Mouse (Mus musculus) hematopoietic stem cell, adult 5-6 weeks (primary cell): ENCODE results near the gene Olfr745. TPM values are rescaled to one million over a fixed set of nuclear protein-coding genes. Genes with fewer than 3 reads are reported as not detected.

Source experiments
- ATAC-seq, 2 experiments: fragments of 125-278 bp in 1 of 2; replicated peaks in 1 of 2; 2 replicates each; pipeline ENCODE4 v1.8.0; 2016 to 2017; ENCODE audit warnings: inconsistent platforms in 2 of 2, mild to moderate bottlenecking in 2 of 2, moderate number of reproducible peaks in 2 of 2, low read depth in 1 of 2, moderate TSS enrichment in 1 of 2; ENCODE audit not compliant: low FRiP score in 2 of 2, poor library complexity in 2 of 2, severe bottlenecking in 2 of 2, insufficient read depth in 1 of 2, low TSS enrichment in 1 of 2
- total RNA-seq: library from RNA; stranded (forward); fragments of 172-1452, 232-1000 nt; gene quantifications from 2 replicates; pipeline ENCODE4 v1.2.3, GENCODE M21; 2017

Gene Olfr745
- total RNA-seq = not detected in 2 replicates

DNA sequence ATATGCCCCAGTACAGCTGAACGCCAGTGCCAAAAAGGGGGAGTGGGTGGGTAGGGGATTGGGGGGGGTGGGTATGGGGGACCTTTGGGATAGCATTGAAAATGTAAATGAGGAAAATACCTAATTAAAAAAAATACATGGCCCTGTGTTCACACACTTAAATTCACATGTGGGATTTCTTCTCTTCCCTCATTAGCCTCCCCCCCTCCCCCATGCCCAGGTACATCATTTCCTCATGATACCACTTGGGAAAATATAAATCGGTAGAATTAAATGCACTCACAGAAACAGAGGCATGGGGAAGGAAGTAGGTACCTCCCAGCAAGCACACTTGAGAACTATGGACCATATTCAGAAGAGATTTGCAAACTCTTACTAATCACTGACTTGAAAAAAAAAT lies at the start of gene Olfr745:
Olfr745 (plus strand) TSS at position 301 of the 400 bp plus-strand sequence.
- no peak for ATAC-seq

DNA sequence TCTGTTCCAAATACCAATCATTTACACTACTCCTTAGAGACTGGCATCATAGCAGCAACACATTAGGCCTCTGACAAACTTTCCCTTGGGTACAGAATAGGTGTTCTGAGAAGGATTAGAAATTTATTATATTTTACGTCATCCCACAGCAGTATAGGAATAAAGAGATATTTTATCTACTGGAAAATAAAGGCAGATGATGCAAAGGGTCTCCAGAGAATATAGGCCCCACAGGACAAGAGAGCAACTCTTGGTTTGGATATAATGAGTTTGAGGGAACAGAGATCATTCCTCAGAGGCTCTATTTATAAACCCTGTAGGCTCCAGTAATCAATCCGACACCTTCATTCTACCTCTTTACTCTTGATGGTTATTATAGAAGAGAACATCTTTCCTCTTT lies 24.6 kb upstream of the Olfr745 start, which contains the start of gene Olfr744:
Olfr744 (plus strand) TSS at position 301 of the 400 bp plus-strand sequence.
- no peak for ATAC-seq

DNA sequence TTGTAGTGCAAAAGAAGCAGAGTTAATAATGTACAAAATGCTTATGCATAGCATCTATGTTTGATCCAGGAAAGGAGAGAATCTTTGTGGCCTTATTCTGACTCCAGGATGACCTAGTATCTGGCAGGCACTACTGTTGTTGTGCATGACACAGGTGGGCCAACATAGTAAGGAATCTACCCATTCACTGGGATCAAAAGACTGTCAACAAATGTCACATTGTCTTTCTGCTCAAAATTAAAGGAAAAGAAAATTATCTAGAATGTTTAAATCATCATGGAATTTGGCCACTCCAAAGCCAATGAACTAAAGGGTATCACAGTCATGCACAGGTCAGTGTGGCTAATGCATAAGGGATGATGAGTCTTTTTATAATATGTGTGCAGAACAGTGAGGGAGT lies 7.6 kb downstream of the Olfr745 start, which contains the start of gene Olfr746:
Olfr746 (plus strand) TSS at position 301 of the 400 bp plus-strand sequence.
- no peak for ATAC-seq

DNA sequence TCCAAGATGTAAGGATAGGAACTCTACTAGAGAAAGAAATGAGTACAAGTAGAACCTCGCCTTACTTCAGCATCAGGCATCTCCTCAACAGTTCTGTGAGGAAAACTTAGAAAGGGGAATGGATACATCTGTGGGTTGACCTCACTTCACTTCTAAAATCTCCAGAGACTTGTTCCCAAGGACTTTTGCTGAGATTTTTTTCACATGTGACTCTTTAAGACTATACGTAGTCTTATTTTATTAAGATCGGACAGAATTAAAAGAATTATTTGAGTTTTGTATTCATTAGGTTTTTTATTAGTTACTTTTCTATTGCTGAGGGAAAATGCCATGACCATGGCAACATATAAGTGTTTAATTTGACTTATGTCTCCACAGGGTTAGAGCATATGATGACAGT lies 53.9 kb downstream of the Olfr745 start, which contains the start of gene Olfr747:
Olfr747 (minus strand) TSS at position 101 of the 400 bp plus-strand sequence.
- no peak for ATAC-seq

Other genes starting within 250 kb of the Olfr745 start
- not detected in 2 replicates for gene Olfr738, start 231.8 kb upstream of the Olfr745 start, total RNA-seq
- gene Olfr739, start 220.8 kb upstream of the Olfr745 start, total RNA-seq = not detected in 2 replicates
- gene Olfr740, start 193.8 kb upstream of the Olfr745 start, total RNA-seq = not detected in 2 replicates
- not detected in 2 replicates for gene Olfr741, start 166.7 kb upstream of the Olfr745 start, total RNA-seq
- not detected in 2 replicates for gene Olfr742, start 135.8 kb upstream of the Olfr745 start, total RNA-seq
- gene Olfr743, start 117.5 kb upstream of the Olfr745 start, total RNA-seq = not detected in 2 replicates
- gene Olfr744, start 24.5 kb upstream of the Olfr745 start, total RNA-seq = not detected in 2 replicates
- gene Olfr746, start 7.7 kb downstream of the Olfr745 start, total RNA-seq = not detected in 2 replicates
- not detected in 2 replicates for gene Olfr747, start 53.8 kb downstream of the Olfr745 start, total RNA-seq
- not detected in 2 replicates for gene Olfr748, start 68.0 kb downstream of the Olfr745 start, total RNA-seq
- not detected in 2 replicates for gene Olfr749, start 105.7 kb downstream of the Olfr745 start, total RNA-seq
- gene Ttc5, start 146.1 kb downstream of the Olfr745 start, total RNA-seq = 38.0 and 55.2 TPM in 2 replicates
- not detected in 2 replicates for gene Ccnb1ip1, start 168.3 kb downstream of the Olfr745 start, total RNA-seq
- gene Parp2, start 168.5 kb downstream of the Olfr745 start, total RNA-seq = 91.4 and 97.5 TPM in 2 replicates
- 6.6 and 24.2 TPM in 2 replicates for gene Tep1, start 231.2 kb downstream of the Olfr745 start, total RNA-seq